Mouse (Mus musculus) gastrocnemius, postnatal 36 days (tissue): ENCODE data around the gene Baz1b. TPM values are rescaled to one million over a fixed set of nuclear protein-coding genes. Genes with fewer than 3 reads are reported as not detected.

Source experiments
- DNase-seq, 2 experiments: peaks; one replicate each; pipeline ENCODE4 v3.0.0; 2022
- intact Hi-C: fragments of 180-260 bp; cut with DNase I; formaldehyde crosslinking; loops from one replicate; pipeline ENCODE4 v1.15.1; 2025
- microRNA-seq, 2 experiments: library from miRNA; unstranded; fragments of <30 nt; microRNA quantifications; one replicate each; pipeline ENCODE4 v1.2.0; 2021
- total RNA-seq, 2 experiments: library from RNA; stranded (reverse); gene quantifications; 2 replicates each; pipeline ENCODE4 v1.2.3; 2021

The Baz1b gene
- total RNA-seq, 2 experiments from 2014 or later: 26.1 to 26.3 TPM

GRCm38 (mm10) chr5:135263866-135264503 lies 76.9 kb downstream of the Baz1b start:
- intact Hi-C loops: no loop called here
- no peak for DNase-seq

DNA sequence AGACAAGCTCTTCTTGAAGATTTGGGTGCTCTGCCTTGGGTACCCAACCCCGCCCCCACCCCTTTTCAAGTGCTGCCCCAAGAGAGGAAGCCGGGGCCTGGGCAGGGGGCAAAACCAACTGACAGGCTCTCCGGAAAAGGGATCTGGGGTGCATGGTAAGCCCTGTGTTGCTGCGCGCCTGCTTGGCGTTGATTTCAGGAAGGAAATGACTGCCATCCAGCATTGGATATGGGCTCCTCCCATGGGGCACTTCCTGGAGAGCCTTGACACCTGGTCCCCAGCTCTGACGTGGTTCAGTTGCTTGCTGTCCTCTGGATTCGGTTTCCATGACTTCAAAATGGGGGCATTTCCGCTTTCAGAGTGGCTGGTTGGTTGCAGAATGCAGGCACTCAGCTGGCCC lies 77.5 kb downstream of the Baz1b start:
- intact Hi-C loops: no loop called here
- DNase-seq: no peak

DNA sequence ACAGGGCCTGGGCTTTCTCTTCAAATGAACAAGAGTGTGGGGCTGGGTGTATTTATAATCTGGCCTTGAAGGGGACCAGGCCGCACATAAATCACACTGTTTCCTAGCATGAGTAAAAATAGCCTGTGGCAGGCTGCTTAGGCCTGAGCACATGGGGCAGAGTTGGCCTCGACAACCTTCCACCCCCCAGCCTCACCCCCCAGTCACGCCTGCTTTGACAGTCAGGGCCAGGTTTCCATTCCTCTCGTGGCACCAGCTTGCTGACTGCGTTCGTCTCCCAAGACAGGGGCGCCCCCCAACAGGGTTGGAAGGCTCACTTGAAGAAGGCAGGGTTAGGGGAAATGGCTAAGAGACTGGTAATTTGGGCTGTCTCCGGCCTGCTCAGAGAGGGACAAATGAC lies 82.4 kb downstream of the Baz1b start:
- intact Hi-C loops: no loop called here
- DNase-seq: no peak

GRCm38 (mm10) chr5:135270361-135270760 lies 83.3 kb downstream of the Baz1b start:
- intact Hi-C loops: no loop called here
- DNase-seq: no peak

GRCm38 (mm10) chr5:135271563-135272165 lies 84.6 kb downstream of the Baz1b start:
- intact Hi-C loops: no loop called here
- DNase-seq: peak in 1 of 2 experiments; percentile 27

- no peak for DNase-seq
- intact Hi-C loops: no loop called here
Observed at GRCm38 (mm10) chr5:135274663-135275396, 87.8 kb downstream of the Baz1b start.

- intact Hi-C loops: no loop called here
- no peak for DNase-seq
Observed at GRCm38 (mm10) chr5:135276597-135276996, 89.5 kb downstream of the Baz1b start.

DNA sequence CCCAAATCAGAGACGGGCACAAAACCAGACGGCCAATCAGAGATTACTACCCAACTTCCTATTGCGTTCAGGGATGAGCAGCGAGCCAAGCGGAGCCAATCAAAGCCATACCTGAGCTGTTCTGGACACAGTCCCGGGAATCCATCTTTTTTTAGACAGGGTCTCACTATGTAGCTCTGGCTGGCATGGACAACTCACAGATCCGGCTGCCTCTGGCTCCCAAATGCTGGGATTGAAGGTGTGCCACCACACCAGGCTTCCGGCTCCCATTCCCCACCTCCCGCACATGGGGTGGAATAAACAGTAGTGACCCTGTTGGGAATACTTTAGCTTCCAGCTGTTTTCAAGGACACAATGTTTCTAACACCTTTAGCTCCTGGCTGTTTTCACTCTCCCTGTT lies 93.2 kb downstream of the Baz1b start:
- DNase-seq: no peak
- intact Hi-C loops: loop anchor here (10.0 kb wide), 1 partner anchor 265 kb away; no protein-coding TSS in a partner anchor

DNA sequence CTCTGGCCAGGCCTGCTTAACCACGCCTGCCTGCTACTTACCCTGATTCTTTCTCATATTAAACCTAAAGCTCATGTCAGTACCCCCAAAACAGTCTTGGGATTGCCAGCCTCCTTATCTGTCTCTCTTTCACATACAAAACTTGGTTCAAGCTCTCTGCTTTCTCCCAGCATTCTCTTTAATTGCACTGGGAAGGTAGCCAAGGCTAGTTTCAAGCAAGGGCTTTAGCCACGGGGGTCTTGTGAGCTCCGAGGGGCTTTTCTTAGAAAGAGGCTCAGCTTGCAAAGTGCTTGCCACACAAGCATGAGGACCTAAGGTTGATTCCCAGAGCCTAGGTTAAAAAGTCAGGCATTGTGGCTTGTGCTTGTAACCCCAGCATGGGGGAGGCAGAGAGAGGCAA lies 98.1 kb downstream of the Baz1b start:
- intact Hi-C loops: loop anchor here (10.0 kb wide), 1 partner anchor 270 kb away; no protein-coding TSS in a partner anchor
- DNase-seq: no peak

GRCm38 (mm10) chr5:135286185-135286584 lies 99.1 kb downstream of the Baz1b start:
- intact Hi-C loops: loop anchor here (1.0 to 10.0 kb wide), 2 partner anchors 50 to 271 kb away; no protein-coding TSS in a partner anchor
- DNase-seq: peak; percentile 66 to 75

- intact Hi-C loops: loop anchor here (1.0 to 10.0 kb wide), 2 partner anchors 51 to 272 kb away; no protein-coding TSS in a partner anchor
Observed at GRCm38 (mm10) chr5:135286926-135287325, 99.9 kb downstream of the Baz1b start.

DNA sequence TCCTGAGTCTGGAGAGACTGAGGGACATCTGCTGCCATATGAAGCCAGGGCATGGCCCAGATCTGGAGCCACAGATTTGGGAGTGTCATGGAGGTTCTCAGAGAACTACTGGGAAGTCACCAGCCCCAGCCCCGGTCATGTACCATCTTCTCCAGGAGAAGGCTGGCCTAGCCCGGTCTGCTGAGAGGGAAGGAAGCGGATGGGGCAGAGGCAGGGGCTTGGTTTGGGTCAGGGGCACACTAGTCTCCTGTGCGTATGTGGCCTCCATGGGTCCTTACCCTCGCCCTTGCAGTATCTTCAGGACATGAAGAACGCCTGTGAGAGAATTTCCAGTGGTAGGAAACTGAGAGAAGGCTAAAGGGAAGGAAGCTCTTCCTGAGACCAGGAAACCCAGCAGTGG lies 103.6 kb downstream of the Baz1b start:
- intact Hi-C loops: no loop called here
- no peak for DNase-seq

More at GRCm38 (mm10) chr5:135286926-135287325, 99.9 kb downstream of the Baz1b start:
- DNase-seq: no peak

- DNase-seq: no peak
- intact Hi-C loops: no loop called here
Observed at GRCm38 (mm10) chr5:135291193-135291592, 104.1 kb downstream of the Baz1b start.

DNA sequence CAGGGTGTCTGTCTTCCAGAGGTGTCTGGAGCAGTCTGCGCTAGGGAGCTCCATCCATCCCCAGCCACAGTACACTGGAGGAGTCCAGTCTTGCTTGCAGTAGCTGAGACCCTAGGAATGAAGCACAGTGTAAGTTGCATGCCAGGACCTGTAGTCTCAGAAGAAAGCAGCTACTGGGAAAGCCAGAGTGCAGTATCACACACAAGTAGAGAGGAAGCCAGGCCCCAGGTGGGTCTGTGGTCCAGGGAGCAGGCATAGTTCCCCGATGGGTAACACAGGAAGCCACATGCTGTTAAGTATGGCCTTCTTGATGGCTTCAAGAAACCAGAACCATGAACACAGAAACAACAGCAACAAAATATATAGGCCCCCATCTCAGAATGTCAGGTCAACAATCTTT lies 104.9 kb downstream of the Baz1b start:
- DNase-seq: no peak
- intact Hi-C loops: no loop called here

Small RNA genes within 50 kb of the gene (microRNA-seq; reads per million reads assigned to microRNA genes)
- gene Gm25315: 0 reads per million in 2 experiments

Other genes with a start within 250 kb of the Baz1b start
- gene Cldn4, start 240.3 kb upstream of the Baz1b start, total RNA-seq: not detected
- gene Cldn3, start 201.1 kb upstream of the Baz1b start, total RNA-seq: not detected
- 10 to 100 TPM; 51.6 to 57.0 TPM for gene Abhd11, start 178.1 kb upstream of the Baz1b start, total RNA-seq
- gene Stx1a, start 163.8 kb upstream of the Baz1b start, total RNA-seq: under 1 TPM; 0.59 to 0.74 TPM
- gene Dnajc30, start 123.1 kb upstream of the Baz1b start, total RNA-seq: 10 to 100 TPM; 25.4 to 27.3 TPM
- 10 to 100 TPM; 26.9 to 30.0 TPM for gene Bud23, start 122.3 kb upstream of the Baz1b start, total RNA-seq
- gene Vps37d, start 109.0 kb upstream of the Baz1b start, total RNA-seq: under 1 TPM; 0.33 to 0.49 TPM
- 10 to 100 TPM; 62.4 to 79.9 TPM for gene Mlxipl, start 97.4 kb upstream of the Baz1b start, total RNA-seq
- gene Tbl2, start 37.6 kb upstream of the Baz1b start, total RNA-seq: 1 to 10 TPM; 9.7 to 9.8 TPM
- gene Bcl7b, start 19.0 kb upstream of the Baz1b start, total RNA-seq: 10 to 100 TPM; 23.6 to 26.9 TPM
- gene Fzd9, start 64.0 kb downstream of the Baz1b start, total RNA-seq: 10 to 100 TPM; 19.1 to 27.1 TPM
- gene Fkbp6, start 162.8 kb downstream of the Baz1b start, total RNA-seq: not detected
- gene Trim50, start 166.0 kb downstream of the Baz1b start, total RNA-seq: not detected
- gene Nsun5, start 182.7 kb downstream of the Baz1b start, total RNA-seq: 1 to 10 TPM; 7.5 to 9.2 TPM
- gene Pom121, start 207.3 kb downstream of the Baz1b start, total RNA-seq: 1 to 10 TPM; 7.5 to 9.3 TPM